Mouse (Mus musculus): ENCODE measurements around the gene Nsun5.
"Not testable (repeated sequence)": the region's sequence is repeated elsewhere in the genome, so short reads cannot be mapped to it uniquely, and the experiment has no call there.

Nsun5 gene

DNA sequence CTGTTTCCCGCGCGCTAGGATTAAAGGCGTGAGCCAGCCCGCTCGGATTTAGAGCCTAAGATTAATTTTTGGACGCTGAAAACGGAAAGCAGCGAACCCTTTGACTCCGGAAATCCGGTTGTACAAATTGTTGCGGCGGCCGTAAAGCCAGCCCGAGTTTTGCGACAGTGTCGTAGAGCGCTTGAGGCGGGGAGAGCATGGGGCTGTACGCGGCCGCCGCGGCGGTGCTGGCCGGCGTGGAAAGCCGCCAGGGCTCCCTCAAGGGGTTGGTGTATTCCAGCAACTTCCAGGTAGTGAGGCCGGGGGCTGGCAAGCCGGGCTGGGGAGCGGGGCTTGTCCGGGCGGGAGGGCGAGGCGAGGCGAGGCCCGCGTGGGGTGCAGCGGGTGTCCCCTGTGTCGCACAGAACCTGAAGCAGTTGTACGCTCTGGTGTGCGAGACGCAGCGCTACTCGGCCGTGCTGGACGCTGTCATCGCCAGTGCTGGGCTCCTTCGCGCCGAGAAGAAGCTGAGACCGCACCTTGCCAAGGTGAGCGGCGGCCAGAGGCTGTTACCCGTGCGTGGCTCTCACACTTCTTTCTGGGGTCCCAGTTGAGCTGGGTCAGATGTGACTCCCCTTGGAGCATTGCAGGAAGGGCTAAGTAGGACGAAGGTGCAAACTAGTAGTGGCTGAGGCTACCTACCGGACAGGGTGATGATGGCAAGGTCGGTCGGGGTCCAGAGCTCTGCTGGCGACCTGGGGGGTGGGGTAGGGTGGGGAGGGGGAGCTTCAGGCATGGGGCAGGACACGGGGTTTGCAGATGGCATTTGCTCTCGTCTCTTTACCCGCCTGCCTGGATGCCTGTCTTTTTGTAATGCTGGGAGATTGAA lies at the start of gene Nsun5:
Nsun5 (plus strand) TSS at position 167 of the 868 bp plus-strand sequence.
- peak; percentile 95 for DNase-seq (ENCODE audit: low spot score)

- DNase-seq (ENCODE audit: low spot score) = no peak
Measured at GRCm38 (mm10) chr5:135322197-135322596, 47.6 kb upstream of the Nsun5 start.

GRCm38 (mm10) chr5:135326121-135326659 lies 43.6 kb upstream of the Nsun5 start:
- DNase-seq (ENCODE audit: low spot score) = no peak

DNA sequence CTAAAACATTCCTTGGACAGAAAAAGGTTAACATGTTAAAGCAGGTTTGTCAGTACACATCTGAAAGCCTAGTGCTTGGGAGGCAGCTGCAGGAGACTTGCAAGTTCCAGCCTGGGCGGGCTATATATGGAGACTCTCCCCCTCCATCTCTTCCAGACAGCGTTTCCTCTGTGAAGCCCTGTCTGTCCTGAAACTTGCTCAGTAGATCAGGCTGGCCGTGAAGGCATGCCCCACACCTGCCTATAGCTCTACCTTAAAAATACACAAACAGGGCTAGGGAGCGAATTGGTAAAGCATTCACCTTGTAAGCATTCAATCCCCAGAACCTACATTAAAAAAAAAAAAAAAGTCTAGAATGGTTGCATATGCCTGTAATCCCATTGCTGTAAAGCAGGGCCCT lies 40.3 kb upstream of the Nsun5 start:
- no peak for DNase-seq (ENCODE audit: low spot score)

DNA sequence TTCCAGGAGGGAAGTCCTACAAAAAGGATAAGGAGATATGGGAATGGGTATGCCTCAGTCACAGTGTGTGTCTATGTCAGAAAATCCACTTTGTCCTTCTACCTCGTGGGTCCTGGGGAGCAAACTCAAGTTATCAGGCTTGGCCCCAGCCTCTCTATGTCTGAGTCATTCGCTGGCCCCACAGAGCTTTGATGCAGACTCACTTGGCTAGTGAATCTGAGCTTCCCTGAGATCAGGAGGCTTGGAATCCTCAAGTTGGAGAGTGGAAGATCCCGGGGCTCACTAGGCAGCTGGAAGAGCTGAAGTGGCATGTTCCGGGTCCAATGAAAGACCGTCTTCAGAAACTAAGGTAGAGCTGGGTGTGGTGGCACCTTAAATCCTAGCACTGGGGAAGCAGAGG lies 39.6 kb upstream of the Nsun5 start:
- no peak for DNase-seq (ENCODE audit: low spot score)

DNA sequence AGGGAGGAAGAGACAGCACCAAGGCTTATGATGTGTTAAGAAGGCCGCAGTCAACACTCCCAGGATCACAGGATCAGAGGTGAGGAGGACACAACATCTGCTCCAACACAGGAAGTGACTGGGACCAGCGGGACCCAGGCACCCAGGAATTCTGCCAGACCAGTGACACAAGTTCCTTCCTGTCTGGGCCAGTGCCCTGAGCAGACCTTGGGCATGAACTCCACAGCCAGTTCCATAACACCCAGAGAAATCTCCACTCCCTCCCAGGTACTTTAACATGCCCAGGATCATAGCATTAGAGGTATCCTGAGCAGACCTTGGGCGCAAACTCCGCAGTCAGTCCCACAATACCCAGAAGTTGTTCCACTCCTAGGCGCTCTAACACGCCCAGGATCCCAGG lies 38.6 kb upstream of the Nsun5 start:
- DNase-seq (ENCODE audit: low spot score) = no peak

DNA sequence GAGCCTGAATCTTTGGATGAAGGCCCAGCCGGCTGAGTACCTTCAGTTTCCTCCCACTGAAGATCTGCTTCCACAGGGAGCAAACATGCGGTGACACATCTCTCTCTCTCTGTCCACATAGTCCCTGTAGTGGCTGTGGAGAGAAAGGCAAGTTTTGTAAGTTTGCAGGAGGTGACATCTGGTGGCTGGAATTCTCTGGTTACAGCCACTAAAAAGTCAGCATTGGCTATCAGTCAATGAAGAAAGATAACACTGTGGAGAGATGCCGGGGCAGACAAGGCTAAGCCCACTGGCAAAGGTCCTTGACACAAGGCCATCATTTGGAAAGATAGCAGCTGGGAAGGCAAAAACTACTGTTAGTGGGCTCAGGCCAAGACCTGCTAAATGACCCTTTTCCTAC lies 32.2 kb upstream of the Nsun5 start:
- no peak for DNase-seq (ENCODE audit: low spot score)

- DNase-seq (ENCODE audit: low spot score) = no peak
Measured at GRCm38 (mm10) chr5:135345989-135346388, 23.8 kb upstream of the Nsun5 start.

- no peak for DNase-seq (ENCODE audit: low spot score)
Measured at GRCm38 (mm10) chr5:135346430-135346829, 23.3 kb upstream of the Nsun5 start.

DNA sequence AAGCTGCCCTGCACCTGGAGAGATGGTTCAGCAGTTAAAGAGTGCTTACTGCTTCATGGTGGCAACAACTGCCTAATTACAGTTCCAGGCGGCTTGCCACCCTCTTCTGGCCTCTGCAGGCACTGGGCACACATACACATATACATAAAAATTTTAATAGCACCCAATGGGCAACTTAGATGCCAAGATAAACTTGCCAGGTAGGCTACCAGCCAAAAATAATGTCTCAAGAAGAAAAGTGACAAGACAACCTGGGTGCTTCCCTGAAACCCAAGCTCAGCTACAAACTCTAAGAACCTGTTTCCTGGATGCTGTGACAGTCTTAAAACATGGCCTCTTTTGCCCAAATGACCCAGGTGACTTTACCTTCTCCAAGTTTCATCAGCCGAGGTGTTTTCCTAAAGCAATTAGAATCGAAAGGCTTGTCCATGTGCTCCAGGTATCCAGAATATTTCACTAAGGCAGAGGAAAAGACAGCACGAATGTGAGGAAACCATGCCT lies 22.2 kb upstream of the Nsun5 start:
- no peak for DNase-seq (ENCODE audit: low spot score)

DNA sequence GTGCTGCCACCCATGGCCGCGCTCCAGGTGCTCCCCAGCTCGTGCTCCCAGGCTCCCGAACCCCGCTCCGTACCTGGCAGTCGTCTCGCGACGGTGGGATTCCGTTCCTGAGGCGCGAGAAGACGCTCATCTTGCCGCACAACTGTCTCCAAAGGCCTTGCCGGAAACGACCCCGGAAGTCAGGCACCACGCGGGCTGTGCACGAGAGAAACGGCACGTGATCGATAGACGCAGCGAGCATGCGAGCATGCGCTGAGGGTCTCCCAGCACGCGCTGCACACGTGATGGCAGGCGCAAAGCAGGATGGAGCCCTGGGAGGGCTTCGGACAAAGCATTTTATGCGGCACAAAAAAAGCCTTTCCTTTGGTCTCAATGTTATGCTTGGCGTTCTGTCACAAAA lies 19.9 kb upstream of the Nsun5 start, which contains the start of gene Fkbp6:
Fkbp6 (minus strand) TSS at position 183 of the 400 bp plus-strand sequence.
- no peak for DNase-seq (ENCODE audit: low spot score)

GRCm38 (mm10) chr5:135351606-135352005 lies 18.1 kb upstream of the Nsun5 start:
- no peak for DNase-seq (ENCODE audit: low spot score)

DNA sequence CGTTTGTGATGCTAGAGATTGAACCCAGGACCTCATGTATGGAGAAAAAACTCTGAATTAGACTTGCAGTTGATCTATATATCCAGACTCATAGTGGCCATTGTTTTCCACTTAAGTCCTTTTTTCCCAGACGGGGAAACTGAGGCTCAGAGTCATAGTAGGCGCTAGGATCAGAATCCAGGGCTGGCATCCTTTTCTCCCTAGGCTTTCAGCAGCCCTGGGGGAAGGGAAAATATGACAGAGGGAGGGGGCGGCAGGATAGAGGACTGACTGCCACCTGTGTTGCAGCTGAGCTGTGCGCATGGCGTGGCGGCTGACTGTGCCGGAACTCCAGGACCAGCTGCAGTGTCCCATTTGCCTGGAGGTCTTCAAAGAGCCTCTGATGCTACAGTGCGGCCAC lies 16.8 kb upstream of the Nsun5 start, which contains the start of gene Trim50:
Trim50 (plus strand) TSS at position 301 of the 400 bp plus-strand sequence.
- no peak for DNase-seq (ENCODE audit: low spot score)

DNA sequence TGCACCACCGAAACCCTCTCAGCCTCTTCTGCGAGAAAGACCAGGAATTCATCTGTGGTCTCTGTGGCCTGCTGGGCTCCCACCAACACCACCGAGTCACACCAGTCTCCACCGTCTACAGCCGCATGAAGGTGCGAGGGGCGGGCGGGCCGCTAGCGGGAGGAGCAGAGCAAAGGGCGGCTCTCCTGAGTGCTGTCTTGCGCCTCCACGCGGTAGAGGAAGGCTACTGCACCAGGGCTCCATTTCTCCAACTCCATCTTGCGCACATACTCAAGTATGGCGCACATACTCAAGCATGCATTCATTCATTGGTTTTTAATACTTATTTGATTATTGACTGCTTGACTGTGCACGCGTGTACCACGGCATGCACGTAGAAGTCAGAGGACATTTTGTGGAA lies 16.2 kb upstream of the Nsun5 start:
- DNase-seq (ENCODE audit: low spot score) = no peak

DNA sequence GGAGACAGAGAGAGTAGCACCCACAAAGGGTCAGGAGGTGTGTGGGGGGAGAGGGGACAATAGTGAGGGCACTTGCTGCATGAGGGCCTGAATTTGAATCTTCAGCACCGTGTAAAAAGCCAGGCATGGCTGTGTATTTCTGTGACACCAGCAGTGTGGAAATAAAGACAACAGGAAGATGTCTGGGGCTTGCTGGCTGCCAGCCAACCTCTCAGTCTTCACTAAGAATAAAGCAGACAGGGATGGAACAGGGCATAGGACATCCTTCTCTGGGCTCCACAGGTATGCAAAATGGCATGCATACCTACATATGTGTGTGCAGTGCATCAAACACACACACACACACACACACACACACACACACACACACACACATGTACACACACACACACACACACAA lies 13.7 kb upstream of the Nsun5 start:
- no peak for DNase-seq (ENCODE audit: low spot score)

DNA sequence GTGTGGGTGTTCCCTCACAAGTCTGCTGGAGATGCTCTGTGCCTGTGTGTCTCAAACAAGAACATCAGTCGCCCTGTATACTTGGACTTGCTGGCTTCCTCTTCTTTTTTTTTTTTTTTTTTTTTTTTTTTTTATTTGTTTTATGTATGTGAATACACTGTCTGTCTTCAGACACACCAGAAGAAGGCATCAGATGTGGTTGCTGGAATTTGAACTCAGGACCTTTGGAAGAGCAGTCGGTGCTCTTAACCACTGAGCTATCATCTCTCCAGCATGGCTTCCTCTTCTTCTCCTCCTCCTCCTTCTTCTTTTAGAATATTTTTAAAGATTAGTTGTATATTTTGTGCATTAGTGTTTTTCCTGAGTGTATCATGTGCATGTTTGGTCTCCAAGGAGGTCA lies 12.2 kb upstream of the Nsun5 start:
- no peak for DNase-seq (ENCODE audit: low spot score)

DNA sequence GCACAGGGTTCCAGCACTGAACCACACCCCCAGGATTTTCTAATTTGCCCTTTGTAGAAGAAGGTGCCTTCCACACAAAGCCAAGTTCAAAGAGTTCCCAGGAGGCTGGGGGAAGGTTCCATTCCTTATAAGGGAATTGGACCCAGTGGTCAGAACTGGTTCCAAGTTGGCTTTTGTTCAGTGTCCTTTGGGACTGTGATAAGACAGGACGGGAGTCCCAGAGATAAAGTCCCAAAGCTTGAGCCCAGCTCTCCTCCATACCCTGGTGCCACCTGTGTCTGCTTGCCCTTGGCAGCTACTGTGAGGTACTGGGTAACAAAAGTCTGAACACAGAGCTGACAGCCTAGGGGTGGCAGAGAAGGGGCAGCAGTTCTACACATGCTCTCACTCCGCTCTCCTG lies 10.0 kb upstream of the Nsun5 start:
- no peak for DNase-seq (ENCODE audit: low spot score)

GRCm38 (mm10) chr5:135362572-135362971 lies 7.2 kb upstream of the Nsun5 start:
- DNase-seq (ENCODE audit: low spot score) = no peak

GRCm38 (mm10) chr5:135363540-135363939 lies 6.2 kb upstream of the Nsun5 start:
- no peak for DNase-seq (ENCODE audit: low spot score)

GRCm38 (mm10) chr5:135367841-135368240 lies 1.9 kb upstream of the Nsun5 start:
- no peak for DNase-seq (ENCODE audit: low spot score)

GRCm38 (mm10) chr5:135368312-135368711 lies 1.4 kb upstream of the Nsun5 start:
- no peak for DNase-seq (ENCODE audit: low spot score)

GRCm38 (mm10) chr5:135369196-135369595 lies 557 bp upstream of the Nsun5 start:
- DNase-seq (ENCODE audit: low spot score) = not testable (repeated sequence)

DNA sequence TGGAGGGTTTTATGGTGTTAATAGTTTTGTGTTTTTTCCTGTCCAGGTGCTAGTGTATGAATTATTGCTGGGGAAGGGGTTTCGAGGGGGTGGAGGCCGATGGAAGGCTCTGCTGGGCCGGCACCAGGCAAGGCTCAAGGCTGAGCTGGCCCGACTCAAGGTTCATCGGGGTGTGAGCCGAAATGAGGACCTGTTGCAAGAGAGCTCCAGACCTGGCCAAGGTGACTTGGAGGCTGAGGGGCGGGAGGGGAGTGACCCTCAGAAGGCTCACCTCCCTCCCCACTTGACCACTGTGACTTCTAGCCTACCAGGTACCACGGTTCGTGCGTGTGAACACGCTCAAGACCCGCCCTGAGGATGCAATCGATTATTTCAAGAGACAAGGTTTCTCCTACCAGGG lies 1.4 kb downstream of the Nsun5 start:
- no peak for DNase-seq (ENCODE audit: low spot score)
